Mouse (Mus musculus) layer of hippocampus, postnatal 36 days (tissue): ENCODE data around the gene Apba3. TPM values are rescaled to one million over a fixed set of nuclear protein-coding genes. Genes with fewer than 3 reads are reported as not detected.
"Not testable (repeated sequence)": the region's sequence is repeated elsewhere in the genome, so short reads cannot be mapped to it uniquely, and the experiment has no call there.

ENCODE experiments used
- DNase-seq, 2 experiments: peaks; one replicate each; pipeline ENCODE4 v3.0.0; 2022
- total RNA-seq, 2 experiments: library from RNA; stranded (reverse); gene quantifications; 2 replicates each; pipeline ENCODE4 v1.2.3; 2021

Apba3 gene
- total RNA-seq, result 10 to 100 TPM; 39.3 to 56.0 TPM

- peak; percentile 95 to 96 for DNase-seq
Observed at GRCm38 (mm10) chr10:81266211-81267105, at the start of gene Apba3, which contains the start of gene Mrpl54. Gene Apba3, plus strand, starts transcription at chr10:81266960. Gene Mrpl54, minus strand, starts transcription at chr10:81266934.

GRCm38 (mm10) chr10:81217267-81217666 is 49.5 kb upstream of the Apba3 start:
- not testable (repeated sequence) for DNase-seq

GRCm38 (mm10) chr10:81217964-81218363 is 48.8 kb upstream of the Apba3 start:
- DNase-seq, result peak in 1 of 2 experiments; percentile 36

- no peak for DNase-seq
Observed at GRCm38 (mm10) chr10:81221402-81222015, 45.3 kb upstream of the Apba3 start.

GRCm38 (mm10) chr10:81223731-81224130 is 43.0 kb upstream of the Apba3 start:
- not testable (repeated sequence) for DNase-seq

GRCm38 (mm10) chr10:81229735-81230437 is 36.9 kb upstream of the Apba3 start:
- no peak for DNase-seq

GRCm38 (mm10) chr10:81230438-81231332 is 36.1 kb upstream of the Apba3 start, which contains the start of gene Atcay:
Gene Atcay, minus strand, starts transcription at chr10:81230833.
- peak; percentile 84 for DNase-seq

- DNase-seq, result no peak
Observed at GRCm38 (mm10) chr10:81231436-81231835, 35.3 kb upstream of the Apba3 start.

- peak; percentile 91 for DNase-seq
Observed at GRCm38 (mm10) chr10:81232580-81233225, 34.1 kb upstream of the Apba3 start, which contains the start of gene Zfr2. Gene Zfr2, plus strand, starts transcription at chr10:81233155.

GRCm38 (mm10) chr10:81233226-81233585 is 33.6 kb upstream of the Apba3 start:
- DNase-seq, result no peak

GRCm38 (mm10) chr10:81234206-81234605 is 32.6 kb upstream of the Apba3 start:
- DNase-seq, result no peak

- no peak for DNase-seq
Observed at GRCm38 (mm10) chr10:81236471-81237268, 30.1 kb upstream of the Apba3 start.

- no peak for DNase-seq
Observed at GRCm38 (mm10) chr10:81238618-81239017, 28.1 kb upstream of the Apba3 start.

- DNase-seq, result peak in 1 of 2 experiments; percentile 64
Observed at GRCm38 (mm10) chr10:81240876-81241275, 25.9 kb upstream of the Apba3 start.

GRCm38 (mm10) chr10:81242021-81242420 is 24.7 kb upstream of the Apba3 start:
- no peak for DNase-seq

- DNase-seq, result no peak
Observed at GRCm38 (mm10) chr10:81244146-81244545, 22.6 kb upstream of the Apba3 start.

GRCm38 (mm10) chr10:81244595-81244994 is 22.2 kb upstream of the Apba3 start:
- DNase-seq, result peak; percentile 75

- DNase-seq, result no peak
Observed at GRCm38 (mm10) chr10:81245166-81245565, 21.6 kb upstream of the Apba3 start.

- no peak for DNase-seq
Observed at GRCm38 (mm10) chr10:81247804-81248203, 19.0 kb upstream of the Apba3 start.

GRCm38 (mm10) chr10:81249442-81249841 is 17.3 kb upstream of the Apba3 start:
- no peak for DNase-seq
